Mouse (Mus musculus) G1E (cell line): ENCODE measurements around the gene Cyp46a1. TPM values are rescaled to one million over a fixed set of nuclear protein-coding genes. Genes with fewer than 3 reads are reported as not detected.

Experiments used
- ATAC-seq: 2 replicates; pipeline ENCODE4 v1.8.0; 2016; ENCODE audit warnings: mild to moderate bottlenecking; ENCODE audit not compliant: insufficient number of reproducible peaks, poor library complexity, low FRiP score, severe bottlenecking; ENCODE audit errors: extremely low read depth
- DNase-seq: peaks from one replicate; pipeline ENCODE4 v3.0.0; 2012; ENCODE audit warnings: low spot score
- H3K27me3 ChIP-seq: 2 replicates; pipeline ENCODE4 v1.6.1; 2012; ENCODE audit warnings: mild to moderate bottlenecking, low read length, inconsistent platforms; ENCODE audit not compliant: insufficient read depth
- H3K36me3 ChIP-seq: replicated peaks from 2 replicates; pipeline ENCODE3; 2012; ENCODE audit warnings: mild to moderate bottlenecking, inconsistent platforms
- H3K4me1 ChIP-seq: 2 replicates; pipeline ENCODE4 v1.6.1; 2012; ENCODE audit warnings: low read depth, low read length, inconsistent platforms, mixed read lengths; ENCODE audit not compliant: insufficient read depth
- H3K4me3 ChIP-seq: 2 replicates; pipeline ENCODE4 v1.5.1; 2012; ENCODE audit warnings: low read depth, mild to moderate bottlenecking, inconsistent platforms, low read length, moderate library complexity, mixed read lengths
- H3K9me3 ChIP-seq: replicated peaks from 2 replicates; pipeline ENCODE4 v1.6.1; 2012; ENCODE audit warnings: inconsistent platforms
- CTCF ChIP-seq: IDR thresholded peaks from 2 replicates; pipeline ENCODE4 v1.5.1; 2012; ENCODE audit warnings: low read depth, low read length, inconsistent platforms, mixed read lengths
- GATA1 ChIP-seq: IDR thresholded peaks from 2 replicates; pipeline ENCODE4 v1.6.1; 2012; ENCODE audit warnings: borderline replicate concordance, low read length, inconsistent platforms, mixed read lengths
- GATA2 ChIP-seq: IDR thresholded peaks from 2 replicates; pipeline ENCODE4 v1.6.1; 2012; ENCODE audit warnings: low read depth, low read length, inconsistent platforms, borderline replicate concordance
- POLR2AphosphoS5 ChIP-seq: IDR thresholded peaks from 2 replicates; pipeline ENCODE4 v1.6.1; 2012; ENCODE audit warnings: low read depth, low read length, inconsistent platforms; ENCODE audit not compliant: insufficient replicate concordance
- TAL1 ChIP-seq: conservative IDR thresholded peaks from 2 replicates; pipeline ENCODE4 v1.6.1; 2012; ENCODE audit warnings: low read depth, low read length, inconsistent platforms, mixed read lengths
- polyA plus RNA-seq: library from polyadenylated mRNA; stranded (reverse); fragments of >175 nt; gene quantifications from 2 replicates; pipeline ENCODE4 v1.2.3, GENCODE M21; 2012
- total RNA-seq, 2 experiments: library from RNA; stranded (forward) in 1 of 2; stranded (reverse) in 1 of 2; fragments of 200-1000 nt in 1 of 2; fragments of >200 nt in 1 of 2; fragmentation: Nextera tagmentation in 1 of 2; gene quantifications; 2 replicates each; pipeline ENCODE4 v1.2.3; 2014 to 2017

Gene Cyp46a1
- not detected in 2 replicates for total RNA-seq (2014; fragmentation: Nextera tagmentation)
- 0.23 and 0.55 TPM in 2 replicates for total RNA-seq (2017)
- polyA plus RNA-seq, result not detected in 2 replicates

DNA sequence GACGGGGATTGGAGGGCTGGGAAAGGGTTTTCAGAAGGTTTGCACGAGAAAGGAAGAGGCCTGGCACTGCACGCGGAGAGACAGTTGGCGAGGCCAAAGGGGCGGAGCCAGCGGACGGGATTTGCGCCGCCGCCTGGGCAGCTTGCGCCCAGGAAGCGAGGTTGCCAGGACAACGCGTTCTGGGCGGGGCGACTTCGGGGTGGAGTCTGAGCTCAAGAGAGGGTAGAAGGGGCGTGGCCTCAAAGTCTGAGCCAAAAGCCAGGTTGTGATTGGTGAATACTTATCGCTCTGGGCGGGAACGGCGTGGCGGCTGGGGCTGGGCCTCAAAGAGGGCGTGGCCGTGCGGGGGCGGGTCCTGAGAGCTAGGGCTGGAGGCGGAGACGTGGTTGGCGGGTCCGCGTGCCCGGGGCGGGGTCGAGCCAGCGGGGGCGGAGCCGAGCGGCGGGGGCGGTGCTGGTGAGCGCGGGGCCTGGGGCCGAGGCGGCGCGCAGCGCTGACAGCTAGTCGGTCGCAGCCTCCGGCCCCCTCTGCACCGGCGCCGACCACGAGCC lies at the start of gene Cyp46a1:
TSS of gene Cyp46a1 (plus strand) at position 487 of the 551 bp plus-strand sequence.
- DNase-seq, result no peak
- no peak within 1 kb of the TSS; the same call in 1 of the 2 replicates for H3K4me3 ChIP-seq
- H3K27me3 ChIP-seq, result peaks cover 3% of the 10 kb centered on the region; the same call in 1 of the 2 replicates

DNA sequence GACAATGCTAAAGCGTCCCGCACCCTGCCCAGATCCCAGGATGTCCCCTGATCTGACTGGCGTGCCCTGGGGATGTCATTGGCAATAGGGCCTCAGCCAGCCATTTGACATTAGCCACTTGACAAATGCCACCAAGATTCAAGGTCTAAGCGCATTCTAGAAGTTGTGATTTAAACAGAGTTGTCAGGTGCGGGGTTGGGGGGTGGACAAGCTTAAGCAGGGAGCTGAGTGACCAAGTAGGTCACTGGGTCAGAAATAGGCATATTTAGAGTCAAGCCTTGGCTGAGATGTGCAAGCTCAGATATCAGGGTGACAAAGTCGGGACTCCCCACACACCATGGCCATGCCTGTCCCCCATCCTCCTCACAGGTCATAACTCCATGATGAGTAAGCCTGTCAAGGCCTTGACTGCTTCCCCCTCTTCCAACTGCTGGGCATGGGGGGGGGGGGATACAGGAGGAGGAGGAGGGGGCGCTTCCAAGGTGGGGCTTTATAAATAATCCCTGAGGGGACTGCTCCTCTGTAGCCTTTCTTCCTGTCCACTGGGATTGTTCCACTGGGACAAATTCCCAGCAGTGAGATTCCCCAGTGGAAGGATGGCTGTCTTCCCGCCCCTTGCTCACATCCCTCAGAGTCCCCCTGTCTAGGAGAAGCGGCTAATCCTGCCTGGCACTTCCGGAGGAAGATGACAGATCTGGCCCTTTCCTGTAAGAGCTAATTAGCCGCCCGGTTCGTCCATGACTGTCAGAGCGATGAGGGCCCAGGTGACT lies 49.5 kb upstream of the Cyp46a1 start:
- Histone ChIP-seq H3K9me3 (peaks cover 86% of the 10 kb centered on the region), H3K36me3 (no peaks in the 10 kb centered on the region), H3K4me1 (no peaks in the 10 kb centered on the region), H3K27me3 (no peaks in the 10 kb centered on the region), H3K4me3 (no peak overlapping the region)
- DNase-seq (no peak), ATAC-seq (no peak)
- TF ChIP-seq POLR2AphosphoS5, result no peak
- TF ChIP-seq GATA1, result no peak
- TF ChIP-seq TAL1, result no peak

More for the DNA sequence above, at the start of gene Cyp46a1:
- no peak for TF ChIP-seq GATA1
- no peaks in the 10 kb centered on the region for H3K4me1 ChIP-seq
- no peaks in the 10 kb centered on the region for H3K36me3 ChIP-seq
- ATAC-seq, result no peak
- H3K9me3 ChIP-seq, result peaks cover 89% of the 10 kb centered on the region

DNA sequence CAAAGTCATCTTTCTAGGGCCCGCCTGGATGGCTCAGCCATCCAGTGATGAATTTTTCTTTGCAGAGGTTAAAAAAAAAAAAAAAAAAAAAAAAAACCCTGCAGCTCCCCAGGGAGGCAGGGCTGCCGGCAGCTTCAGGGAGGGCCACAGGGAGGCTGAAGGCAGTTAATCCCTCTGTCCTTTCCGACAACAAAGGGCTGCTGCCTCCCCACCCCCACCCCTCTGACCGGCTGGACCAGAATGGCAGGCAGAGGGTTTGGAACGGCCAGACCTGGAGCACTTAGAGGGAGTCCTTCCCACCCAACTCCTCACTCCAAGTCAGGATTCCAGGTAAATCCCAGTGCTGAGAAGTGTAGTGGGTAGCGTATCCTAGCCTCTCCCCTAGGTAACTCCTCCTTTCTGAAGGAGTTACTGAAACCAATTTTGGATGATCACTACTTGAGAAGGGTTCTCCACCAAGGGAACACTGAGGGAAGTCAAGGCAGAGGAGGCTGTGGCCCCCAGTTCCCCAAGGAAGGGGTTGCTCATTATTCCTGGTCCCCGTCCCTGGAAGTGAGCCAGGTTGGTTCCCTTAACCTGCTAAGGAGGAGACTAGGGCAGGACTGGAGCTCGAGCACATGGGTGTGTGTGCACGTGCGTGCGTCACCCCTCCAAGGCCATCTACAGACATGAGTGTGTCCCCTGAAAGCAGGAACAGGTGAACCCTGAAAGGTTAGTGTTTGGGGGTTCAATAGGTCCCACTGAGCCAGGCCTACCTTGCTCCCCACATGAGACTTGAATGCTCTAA lies 48.8 kb upstream of the Cyp46a1 start:
- H3K27me3 ChIP-seq, result no peaks in the 10 kb centered on the region
- no peak for ATAC-seq
- peaks cover 87% of the 10 kb centered on the region for H3K9me3 ChIP-seq
- DNase-seq, result no peak
- H3K4me1 ChIP-seq, result no peaks in the 10 kb centered on the region
- TF ChIP-seq GATA2, result no peak
- no peak for TF ChIP-seq CTCF
- no peak for TF ChIP-seq POLR2AphosphoS5
- TF ChIP-seq TAL1, result no peak
- H3K4me3 ChIP-seq, result no peak overlapping the region
- no peaks in the 10 kb centered on the region for H3K36me3 ChIP-seq

GRCm38 (mm10) chr12:108286381-108286780 lies 47.8 kb upstream of the Cyp46a1 start:
- DNase-seq, result no peak
- Histone ChIP-seq H3K9me3 (peaks cover 88% of the 10 kb centered on the region), H3K36me3 (no peaks in the 10 kb centered on the region), H3K27me3 (no peaks in the 10 kb centered on the region), H3K4me3 (no peak overlapping the region), H3K4me1 (no peaks in the 10 kb centered on the region)
- TF ChIP-seq GATA2 (no peak), POLR2AphosphoS5 (no peak), GATA1 (no peak), TAL1 (no peak), CTCF (no peak)
- no peak for ATAC-seq

DNA sequence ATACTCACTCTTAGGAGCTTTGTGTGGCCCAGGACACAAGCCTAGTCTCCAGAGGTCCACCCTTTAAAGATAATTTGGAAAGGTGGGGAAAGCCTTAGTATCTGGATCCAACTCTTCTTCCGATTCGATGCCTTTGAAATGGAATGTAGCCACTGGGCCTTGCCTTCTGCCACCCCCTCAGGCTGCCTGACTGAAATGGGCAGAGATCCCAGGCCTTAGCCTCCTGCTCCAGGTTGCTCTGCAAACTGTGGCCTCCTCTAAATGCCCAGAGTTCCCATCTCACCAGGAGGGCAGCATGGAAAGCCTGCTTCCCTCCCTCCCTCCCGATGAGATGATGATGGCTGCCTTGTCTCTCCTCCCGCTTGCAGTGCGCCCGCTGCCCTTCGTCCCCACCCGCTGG lies 47.2 kb upstream of the Cyp46a1 start:
- H3K36me3 ChIP-seq, result no peaks in the 10 kb centered on the region
- no peak overlapping the region; the same call in 1 of the 2 replicates for H3K4me3 ChIP-seq
- DNase-seq (no peak), ATAC-seq (no peak)
- TF ChIP-seq GATA1, result no peak
- TF ChIP-seq TAL1, result no peak
- no peak for TF ChIP-seq GATA2
- TF ChIP-seq POLR2AphosphoS5, result no peak
- no peak for TF ChIP-seq CTCF
- H3K9me3 ChIP-seq, result peaks cover 88% of the 10 kb centered on the region
- no peaks in the 10 kb centered on the region for H3K27me3 ChIP-seq
- no peaks in the 10 kb centered on the region for H3K4me1 ChIP-seq

- DNase-seq (no peak), ATAC-seq (no peak)
- H3K36me3 ChIP-seq, result no peaks in the 10 kb centered on the region
- peak overlapping the region; percentile 5; the same call in 1 of the 2 replicates for H3K4me3 ChIP-seq
- no peaks in the 10 kb centered on the region for H3K4me1 ChIP-seq
- TF ChIP-seq GATA1, result no peak
- TF ChIP-seq GATA2, result no peak
- TF ChIP-seq CTCF, result no peak
- TF ChIP-seq TAL1, result no peak
- no peak for TF ChIP-seq POLR2AphosphoS5
- H3K9me3 ChIP-seq, result peaks cover 90% of the 10 kb centered on the region
- H3K27me3 ChIP-seq, result no peaks in the 10 kb centered on the region
Observed at GRCm38 (mm10) chr12:108288127-108288880, 45.9 kb upstream of the Cyp46a1 start.
